Mouse (Mus musculus) activated CD4-positive, CD25-positive, alpha-beta regulatory T cell, adult 4 months (primary cell): ENCODE data around the gene Macf1. TPM values are rescaled to one million over a fixed set of nuclear protein-coding genes. Genes with fewer than 3 reads are reported as not detected.

Experiments
- ATAC-seq: one replicate; pipeline ENCODE4 v1.8.0; 2017
- polyA plus RNA-seq, 2 experiments: library from polyadenylated mRNA; unstranded; fragments of 100-300 nt; shearing (Covaris generic); gene quantifications; one replicate each; pipeline ENCODE4 v1.2.1; 2017

The Macf1 gene
- polyA plus RNA-seq = 100 to 1,000 TPM; 141 to 142 TPM

DNA sequence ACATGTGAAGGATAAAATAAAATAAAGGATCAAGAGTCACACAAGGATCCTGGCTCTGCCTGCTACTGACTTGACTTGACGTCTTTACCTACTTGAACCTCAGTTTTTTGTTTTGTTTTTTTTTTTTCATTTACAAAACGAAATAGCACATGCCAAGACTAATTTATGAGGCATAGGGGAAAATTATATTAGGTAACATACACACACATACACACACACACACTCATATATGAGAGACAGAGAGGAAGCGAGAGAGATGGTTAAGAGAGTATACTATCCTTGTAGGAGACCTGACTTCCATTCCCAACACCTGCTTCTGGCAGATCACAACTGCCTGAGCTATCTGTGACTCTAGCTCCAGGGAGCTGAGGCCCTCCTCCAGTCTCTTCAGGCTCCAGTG is at the start of gene Macf1:
Gene Macf1, minus strand, starts transcription at position 101 of the 400 bp plus-strand sequence.
- ATAC-seq = no peak

- ATAC-seq = no peak
These were observed 49.4 kb upstream of the Macf1 start for GRCm38 (mm10) chr4:123733532-123733931.

- no peak for ATAC-seq
These were observed 48.8 kb upstream of the Macf1 start for GRCm38 (mm10) chr4:123732921-123733320.

- no peak for ATAC-seq
These were observed 48.2 kb upstream of the Macf1 start for GRCm38 (mm10) chr4:123732163-123732910.

GRCm38 (mm10) chr4:123721761-123722160 is 37.6 kb upstream of the Macf1 start:
- no peak for ATAC-seq

DNA sequence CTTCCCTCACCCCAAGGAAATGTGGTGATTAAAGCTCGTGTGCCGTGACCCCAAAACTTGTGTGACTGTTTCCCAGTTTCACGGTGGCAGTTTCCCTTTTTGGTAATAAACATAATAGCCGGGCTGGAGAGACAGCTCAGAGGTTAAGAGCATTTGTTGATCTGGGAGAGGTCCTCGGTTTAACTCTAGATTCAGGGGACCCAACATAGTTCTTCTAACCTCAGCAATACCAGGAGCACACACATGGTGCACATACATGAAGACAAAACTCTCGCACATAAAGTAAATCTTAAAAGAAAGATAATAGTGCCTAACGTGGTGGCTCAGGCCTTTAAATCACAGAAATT is 34.2 kb upstream of the Macf1 start:
- peak; percentile 2 for ATAC-seq

DNA sequence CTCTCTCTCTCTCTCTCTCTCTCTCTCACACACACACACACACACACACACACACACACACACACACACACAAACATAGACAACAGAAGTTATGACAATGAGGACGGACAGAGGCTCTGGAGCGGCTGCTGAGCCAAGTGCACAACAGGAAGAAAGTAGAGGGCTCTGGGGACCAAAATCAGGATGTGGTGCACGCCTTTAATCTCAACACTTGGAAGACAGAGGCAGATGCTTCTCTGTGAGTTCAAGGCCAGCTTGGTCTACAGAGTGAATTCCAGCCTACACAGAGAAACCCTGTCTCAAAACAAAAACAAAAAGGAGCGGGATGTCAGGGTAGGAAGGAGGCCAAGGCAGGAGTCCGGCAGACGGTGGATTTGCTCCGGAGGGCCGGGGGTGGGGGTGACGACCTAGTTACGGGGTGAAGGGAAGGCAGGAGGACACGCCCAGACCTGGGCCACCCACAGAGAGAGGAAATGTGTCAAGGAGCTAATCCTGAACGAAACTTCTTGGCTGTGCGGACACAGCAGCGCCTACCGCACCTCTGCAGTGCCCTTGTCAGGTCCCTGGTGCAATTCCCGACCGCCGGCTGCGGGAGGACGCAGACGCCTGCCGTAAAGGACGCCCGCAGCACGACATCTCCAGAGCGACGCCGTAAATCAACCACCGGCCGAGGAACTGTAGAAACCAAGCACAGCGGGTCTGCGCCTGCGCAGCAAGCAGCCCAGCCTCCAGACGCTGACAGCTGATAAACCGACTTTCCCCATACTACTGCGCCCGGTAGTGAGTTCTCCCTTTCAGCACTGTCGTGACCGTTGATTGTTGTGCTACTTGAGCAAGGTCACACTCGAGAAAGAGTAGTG is 33.6 kb upstream of the Macf1 start, which contains the start of gene Ndufs5:
Gene Ndufs5, minus strand, starts transcription at position 629 of the 860 bp plus-strand sequence.
- peak; percentile 96 for ATAC-seq

DNA sequence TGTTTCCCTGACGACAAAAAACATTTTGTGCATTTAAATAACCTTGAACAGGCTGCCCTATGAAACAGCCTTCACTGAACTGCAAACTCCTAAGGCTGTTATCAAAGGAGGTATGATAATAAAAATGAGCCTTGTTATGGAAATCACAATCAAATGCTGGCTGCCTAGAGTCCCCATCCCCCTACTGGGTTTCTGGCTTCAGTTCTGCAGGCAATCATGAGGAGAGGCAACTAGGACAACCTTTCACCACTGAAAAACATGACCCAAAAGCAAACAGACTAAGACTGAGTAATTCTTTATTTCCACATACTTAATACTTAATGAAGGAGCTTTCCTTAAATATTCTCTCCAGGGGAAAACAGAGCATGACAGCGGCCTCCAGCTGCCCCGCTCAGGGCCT is 28.3 kb upstream of the Macf1 start:
- ATAC-seq = no peak

DNA sequence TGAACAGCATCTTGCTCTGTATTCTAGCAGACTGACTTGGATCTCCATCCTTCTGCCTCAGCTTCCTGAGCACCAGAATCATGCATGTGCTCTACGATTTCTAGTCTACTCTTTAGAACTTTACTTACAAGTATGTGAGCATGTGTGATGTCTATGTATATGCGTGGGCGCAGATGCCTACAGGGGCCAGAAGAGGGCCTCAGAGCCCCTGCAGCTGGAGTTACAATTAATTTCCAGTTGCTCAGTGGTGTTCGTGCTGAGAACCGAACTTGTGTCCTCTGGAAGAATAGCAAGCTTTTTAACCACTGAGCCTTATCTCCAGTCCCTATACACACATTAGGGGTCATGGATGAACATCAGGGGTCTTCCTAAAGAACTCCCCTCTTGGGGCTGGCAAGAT is 23.2 kb upstream of the Macf1 start:
- ATAC-seq = no peak

DNA sequence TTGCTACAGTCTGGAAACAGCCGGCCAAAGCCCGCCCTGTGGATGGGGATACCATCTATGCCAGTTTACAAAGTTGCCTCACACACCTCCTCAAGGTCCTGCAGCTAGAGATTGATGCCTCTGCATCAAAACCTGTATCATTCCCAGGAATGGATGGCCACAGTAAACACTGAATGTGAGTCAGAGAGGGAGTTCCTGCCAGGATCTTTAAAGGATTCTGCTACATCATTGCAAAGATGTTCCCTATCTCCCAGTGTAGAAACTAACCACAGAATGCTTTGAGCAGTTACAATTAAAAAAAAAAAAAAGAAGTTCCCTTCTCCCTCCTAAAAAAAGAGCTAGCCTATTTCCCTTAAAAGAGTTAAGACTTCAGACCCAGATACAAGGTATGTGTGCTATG is 21.2 kb upstream of the Macf1 start:
- ATAC-seq = no peak

GRCm38 (mm10) chr4:123693384-123693783 is 9.2 kb upstream of the Macf1 start:
- ATAC-seq = no peak

GRCm38 (mm10) chr4:123692071-123692470 is 7.9 kb upstream of the Macf1 start:
- no peak for ATAC-seq

- no peak for ATAC-seq
These were observed 6.2 kb upstream of the Macf1 start for GRCm38 (mm10) chr4:123690311-123690710.

DNA sequence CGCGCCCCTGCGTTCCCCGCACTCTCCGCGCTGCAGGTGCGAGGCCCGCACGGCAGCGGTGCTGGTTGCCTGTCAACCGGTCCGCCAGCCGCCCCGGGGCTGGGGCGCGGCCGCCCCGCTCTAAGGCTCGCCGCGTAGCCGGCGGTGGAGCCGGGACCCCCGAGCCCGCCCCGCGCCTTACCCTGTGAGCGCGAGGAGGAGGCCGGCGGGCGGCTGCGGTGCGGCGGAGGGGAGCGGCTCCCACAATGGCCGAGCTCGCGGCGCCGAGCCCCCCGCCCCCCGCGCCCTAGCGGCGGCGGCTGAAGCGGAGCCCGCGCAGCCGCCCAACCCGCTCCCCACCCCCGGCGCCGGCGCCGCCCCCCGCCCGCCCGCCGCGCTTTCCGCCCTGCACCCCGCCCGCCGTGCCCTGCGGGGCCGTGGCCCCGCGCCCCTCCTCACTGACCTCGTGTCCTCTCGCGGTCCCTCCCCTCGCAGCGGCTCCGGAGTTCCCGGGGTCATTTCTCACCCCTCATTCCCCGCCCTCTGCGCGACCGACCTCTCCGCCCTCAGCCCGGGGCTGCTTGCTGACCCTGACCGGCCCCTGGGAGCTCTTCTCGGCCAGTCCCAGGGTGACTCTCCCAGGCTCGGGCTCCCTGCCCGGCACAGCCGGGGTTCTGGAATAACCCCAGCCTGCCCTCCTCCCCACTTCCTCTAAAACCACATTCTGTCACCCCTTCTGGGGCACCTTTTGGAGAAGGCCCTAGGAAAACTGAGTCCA is 3.0 kb upstream of the Macf1 start:
- ATAC-seq = no peak

- ATAC-seq = no peak
These were observed 2.3 kb upstream of the Macf1 start for GRCm38 (mm10) chr4:123686368-123687024.

DNA sequence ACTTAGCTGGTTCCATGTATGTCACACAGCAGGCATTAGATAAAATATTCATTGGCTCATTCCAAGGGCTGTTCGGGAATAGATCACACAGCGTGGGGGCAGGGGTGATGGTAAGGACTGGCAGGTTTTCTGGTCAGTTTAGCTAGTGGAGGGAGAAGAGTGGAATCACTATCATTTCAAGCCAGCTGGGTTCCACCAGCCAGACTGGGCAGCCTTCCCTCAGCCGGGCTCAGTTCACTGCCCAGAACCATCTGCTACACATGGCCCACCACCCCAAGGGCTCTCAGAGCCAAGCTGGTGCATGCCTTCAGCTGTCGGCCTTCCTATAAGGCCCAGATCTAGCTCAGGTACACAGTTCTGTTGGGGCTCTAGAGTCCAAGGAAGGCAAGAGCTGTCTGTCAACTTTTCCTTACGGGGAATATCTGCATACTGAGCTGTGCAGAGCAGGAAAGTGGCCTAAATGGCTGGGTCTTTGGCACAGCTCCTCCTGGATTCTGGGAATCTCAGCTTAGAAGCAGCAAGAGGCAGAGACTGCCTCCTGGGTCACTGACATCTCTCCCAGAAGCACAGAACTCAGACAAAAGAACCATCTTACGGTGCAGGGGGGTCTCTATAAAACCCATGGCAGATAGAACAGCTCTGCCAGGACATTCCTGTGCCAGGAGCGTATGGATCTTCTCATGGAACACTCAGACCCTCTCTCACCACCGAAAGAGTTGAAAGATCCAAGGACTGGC is 1.5 kb upstream of the Macf1 start:
- ATAC-seq = no peak

DNA sequence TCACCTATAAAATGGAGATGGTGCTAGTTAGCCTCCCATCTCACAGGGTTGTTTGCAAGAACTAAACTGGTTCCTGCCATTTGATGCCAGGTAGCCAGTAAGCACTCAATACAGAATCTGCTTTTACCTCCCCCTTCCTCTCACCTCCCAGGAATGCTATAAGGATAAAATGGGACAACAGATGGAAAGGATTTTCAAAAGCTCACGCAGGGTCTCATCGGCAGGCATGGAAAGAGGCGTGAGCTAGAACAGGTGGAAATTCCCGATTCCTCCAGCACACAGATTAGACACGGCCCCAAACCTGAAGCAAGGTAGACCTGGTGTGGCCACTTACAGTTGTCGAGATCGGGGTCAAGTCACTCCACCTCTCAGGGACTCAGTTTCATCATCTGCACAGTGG is 886 bp upstream of the Macf1 start:
- ATAC-seq = no peak

- no peak for ATAC-seq
These were observed 1.9 kb downstream of the Macf1 start for GRCm38 (mm10) chr4:123682291-123682690.

- no peak for ATAC-seq
These were observed 3.2 kb downstream of the Macf1 start for GRCm38 (mm10) chr4:123680962-123681361.

GRCm38 (mm10) chr4:123677060-123677804 is 6.9 kb downstream of the Macf1 start:
- ATAC-seq = no peak

DNA sequence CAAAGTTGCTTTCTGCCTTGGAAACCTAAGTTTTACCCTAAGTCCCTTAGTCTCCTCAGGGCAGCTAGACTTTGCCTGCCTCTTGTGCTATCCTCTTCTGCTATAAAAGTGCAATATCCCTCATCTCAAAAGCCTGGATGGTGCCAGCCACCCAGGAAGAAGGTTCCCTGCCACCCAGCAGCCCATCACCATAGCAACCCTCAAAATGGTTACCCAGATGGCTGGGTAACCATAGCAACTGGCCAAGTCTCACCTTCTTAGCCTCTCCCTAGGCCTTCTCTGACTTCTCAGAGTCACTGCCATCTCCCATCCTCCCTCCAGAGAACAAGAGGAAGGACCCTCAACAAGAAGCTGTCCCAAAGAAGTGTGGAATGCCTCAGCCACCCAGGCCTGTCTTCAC is 13.6 kb downstream of the Macf1 start:
- no peak for ATAC-seq
